Mouse (Mus musculus) Patski (cell line): ENCODE measurements around the gene Ly6g6e. TPM values are rescaled to one million over a fixed set of nuclear protein-coding genes. Genes with fewer than 3 reads are reported as not detected.

Experiments used
- ATAC-seq: fragments of 100-300 bp; one replicate; pipeline ENCODE4 v1.8.0; 2021
- CTCF ChIA-PET: fragments of 350-600 bp; sonication (Branson Sonifier 250); formaldehyde crosslinking; loops from one replicate; lab custom pipeline; 2022; ENCODE audit warnings: inconsistent platforms; lab: Charles Lee
- POLR2A ChIA-PET: fragments of 350-600 bp; sonication (Branson Sonifier 250); formaldehyde crosslinking; loops from one replicate; lab custom pipeline; 2022; ENCODE audit warnings: antibody characterized with exemption, inconsistent platforms; lab: Charles Lee
- DNase-seq: peaks from one replicate; pipeline ENCODE4 v3.0.0-alpha.2; 2011; ENCODE audit warnings: low read depth, low spot score
- H3K27me3 ChIP-seq: fragments of 371-371 bp; one replicate; pipeline ENCODE4 v1.5.1; 2021
- CTCF ChIP-seq: fragments of 100-300 bp; IDR thresholded peaks from one replicate; pipeline ENCODE4 v1.5.1; 2021
- in situ Hi-C: fragments of 300-500 bp; cut with MboI; formaldehyde crosslinking; loops from 3 replicates; pipeline ENCODE4 v1.11.1; 2018; ENCODE audit warnings: low pct_unique_long_range_greater_than_20kb, mixed read lengths
- polyA plus RNA-seq: library from polyadenylated mRNA; unstranded; gene quantifications from one replicate; pipeline ENCODE4 v1.2.3, GENCODE M21; 2021

Ly6g6e gene
- polyA plus RNA-seq, 1 experiment from 2014 or later = not detected

GRCm38 (mm10) chr17:35068213-35068914, 8.3 kb upstream of the Ly6g6e start:
- no peak for ATAC-seq
- CTCF ChIA-PET = no interaction called here
- POLR2A ChIA-PET = no interaction called here

DNA sequence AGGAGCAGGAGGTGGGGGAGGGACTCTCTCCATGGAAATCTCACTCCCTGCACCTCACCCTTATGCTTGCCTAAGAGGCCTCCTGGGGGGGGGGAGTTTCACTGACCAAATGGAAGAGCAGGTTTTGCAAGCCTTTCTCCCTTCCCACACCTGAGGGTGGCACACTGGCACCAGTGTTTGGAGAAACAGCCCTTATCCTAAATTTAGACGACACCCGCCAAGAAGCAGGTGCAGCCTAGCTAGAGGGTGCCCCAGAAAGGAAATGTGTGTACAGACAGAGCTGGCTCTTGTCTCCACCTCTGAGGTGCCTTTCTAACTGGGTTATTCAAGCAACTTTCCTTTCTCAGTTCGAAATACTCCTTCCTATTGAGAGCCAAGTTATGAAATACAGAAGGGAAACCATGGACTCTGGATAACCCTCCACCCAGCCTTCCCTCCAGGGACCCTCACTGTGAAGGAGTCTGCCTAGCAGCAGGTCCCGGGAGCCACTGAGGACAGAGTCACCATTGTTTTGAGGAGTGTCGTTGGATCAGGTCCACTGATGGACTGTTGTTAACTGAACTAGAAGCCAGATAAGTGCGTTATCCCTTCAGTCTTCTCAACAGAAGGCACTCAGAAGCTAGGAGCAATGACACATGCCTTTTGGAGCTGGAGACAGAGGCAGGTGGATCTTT, 6.0 kb upstream of the Ly6g6e start:
- in situ Hi-C loops = no loop called here
- TF ChIP-seq CTCF = no peak
- CTCF ChIA-PET = no interaction called here
- ATAC-seq (no peak), DNase-seq (no peak)
- no peaks in the 10 kb centered on the region for H3K27me3 ChIP-seq
- POLR2A ChIA-PET = interaction anchor here (0.7 to 1.7 kb wide), 2 partner anchors 19 to 103 kb away, joined by 4 read pairs; no protein-coding TSS in a partner anchor

More at GRCm38 (mm10) chr17:35068213-35068914, 8.3 kb upstream of the Ly6g6e start:
- DNase-seq = no peak
- TF ChIP-seq CTCF = no peak
- in situ Hi-C loops = no loop called here
- H3K27me3 ChIP-seq = no peaks in the 10 kb centered on the region

DNA sequence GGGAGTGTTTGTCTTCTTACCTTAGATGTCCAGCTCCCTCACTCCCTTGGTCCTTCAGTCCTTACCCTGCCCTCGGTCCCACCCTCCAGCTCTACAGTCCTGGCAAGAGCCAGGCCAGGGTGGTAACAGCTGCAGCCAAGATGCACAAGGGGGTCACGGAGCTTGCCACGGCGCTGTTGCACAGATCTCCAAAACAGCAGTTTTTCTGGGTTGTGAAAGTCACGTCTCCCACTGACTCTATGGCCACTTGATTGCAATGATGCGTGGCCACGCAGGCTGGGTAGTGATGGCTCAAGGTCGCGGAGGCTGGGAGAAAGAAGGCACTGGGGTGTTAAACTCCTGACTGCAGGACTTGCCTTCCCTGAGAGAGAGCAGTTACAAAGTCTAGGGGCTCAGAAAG, 5.2 kb upstream of the Ly6g6e start:
- DNase-seq (no peak), ATAC-seq (no peak)
- ChIA-PET CTCF (no interaction called here), POLR2A (interaction anchor here (1.7 kb wide), 1 partner anchor 19 kb away, joined by 4 read pairs; no protein-coding TSS in a partner anchor)
- in situ Hi-C loops = no loop called here
- no peak for TF ChIP-seq CTCF
- H3K27me3 ChIP-seq = no peaks in the 10 kb centered on the region

DNA sequence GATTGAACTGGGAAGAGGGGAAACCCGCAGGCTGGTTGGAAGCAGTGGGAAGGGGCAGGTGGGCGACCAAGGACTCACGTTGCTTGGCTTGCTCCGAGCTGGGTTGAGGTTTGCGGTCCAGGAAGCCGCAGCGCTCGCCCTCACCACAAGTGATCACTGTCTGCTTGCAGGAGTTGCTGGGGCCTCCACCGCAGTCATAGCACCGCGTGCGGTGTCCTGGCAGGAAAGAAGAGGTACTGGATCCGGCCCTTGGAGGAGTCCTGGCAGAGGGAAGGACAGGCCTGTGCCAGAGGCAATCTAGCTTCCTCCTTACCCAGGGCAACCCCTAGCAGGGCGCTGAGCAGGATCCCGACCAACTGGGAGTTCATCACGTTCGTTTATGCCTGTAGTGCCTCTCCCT, 2.6 kb upstream of the Ly6g6e start:
- POLR2A ChIA-PET = no interaction called here
- no peak for ATAC-seq
- CTCF ChIA-PET = no interaction called here
- no peak for TF ChIP-seq CTCF
- DNase-seq = no peak
- no peaks in the 10 kb centered on the region for H3K27me3 ChIP-seq
- in situ Hi-C loops = no loop called here

DNA sequence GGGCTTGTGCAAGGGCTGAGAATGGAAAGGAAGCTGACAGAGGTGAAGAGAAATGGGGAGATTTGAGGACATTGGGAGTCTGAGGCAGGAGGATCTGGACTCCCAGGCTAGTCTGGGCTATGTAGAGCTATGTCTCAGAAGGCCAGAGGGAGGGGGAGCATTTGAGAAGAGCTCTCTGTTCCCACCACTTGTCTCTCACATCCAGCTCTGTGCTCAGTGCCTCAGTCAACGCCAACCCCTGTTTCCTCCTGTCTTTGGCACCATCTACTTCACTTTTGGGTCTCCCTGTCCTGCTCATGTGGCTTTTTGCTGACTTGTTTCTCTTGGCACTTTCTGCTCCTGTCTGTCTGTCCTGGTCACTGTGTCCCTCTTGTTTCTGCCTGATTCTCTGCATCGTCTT, 583 bp downstream of the Ly6g6e start:
- in situ Hi-C loops = no loop called here
- ATAC-seq (no peak), DNase-seq (no peak)
- ChIA-PET POLR2A (no interaction called here), CTCF (interaction anchor here (1.7 to 1.8 kb wide), 2 partner anchors 13 to 56 kb away, joined by 4 read pairs; no protein-coding TSS in a partner anchor)
- no peak for TF ChIP-seq CTCF
- no peaks in the 10 kb centered on the region for H3K27me3 ChIP-seq

GRCm38 (mm10) chr17:35077786-35078233, 1.1 kb downstream of the Ly6g6e start, which contains the start of gene Ly6g6d:
Ly6g6d (minus strand) TSS chr17:35078065.
- ATAC-seq (peak; percentile 37), DNase-seq (no peak)
- ChIA-PET POLR2A (no interaction called here), CTCF (interaction anchor here (1.8 kb wide), 1 partner anchor 57 kb away, joined by 4 read pairs; no protein-coding TSS in a partner anchor)
- peaks cover 3% of the 10 kb centered on the region for H3K27me3 ChIP-seq
- TF ChIP-seq CTCF = no peak
- in situ Hi-C loops = no loop called here

GRCm38 (mm10) chr17:35079778-35080177, 3.1 kb downstream of the Ly6g6e start:
- DNase-seq = no peak
- H3K27me3 ChIP-seq = peaks cover 7% of the 10 kb centered on the region
- CTCF ChIA-PET = interaction anchor here (1.3 kb wide), 1 partner anchor 58 kb away, joined by 4 read pairs; no protein-coding TSS in a partner anchor
- in situ Hi-C loops = no loop called here
- POLR2A ChIA-PET = no interaction called here
- no peak for TF ChIP-seq CTCF
- ATAC-seq = no peak

- peaks cover 7% of the 10 kb centered on the region for H3K27me3 ChIP-seq
- DNase-seq (no peak), ATAC-seq (no peak)
- no peak for TF ChIP-seq CTCF
- CTCF ChIA-PET = interaction anchor here (1.3 kb wide), 1 partner anchor 58 kb away, joined by 4 read pairs; no protein-coding TSS in a partner anchor
- in situ Hi-C loops = no loop called here
- POLR2A ChIA-PET = no interaction called here
These were observed 3.5 kb downstream of the Ly6g6e start for GRCm38 (mm10) chr17:35080248-35080647.

DNA sequence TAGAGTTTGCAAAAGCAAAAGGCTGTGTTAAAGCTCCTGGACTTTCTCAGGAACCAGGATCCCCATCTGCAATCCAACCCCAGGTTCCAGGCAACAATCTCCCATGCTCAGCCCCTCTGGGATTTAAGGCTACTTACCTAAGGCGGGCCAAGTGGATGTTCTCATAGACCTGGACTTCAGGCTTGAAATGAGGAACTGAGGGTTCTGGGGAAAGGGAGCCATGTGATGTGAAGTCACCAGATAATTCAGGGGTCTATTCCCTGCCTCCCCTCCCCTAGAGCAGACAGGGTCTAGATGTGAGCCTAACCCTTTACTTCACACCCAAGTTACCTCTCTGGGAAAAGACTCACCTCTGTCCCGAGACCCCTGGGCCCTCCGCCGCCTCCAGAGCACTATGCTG, 4.0 kb downstream of the Ly6g6e start:
- ATAC-seq = no peak
- DNase-seq = no peak
- ChIA-PET CTCF (no interaction called here), POLR2A (no interaction called here)
- peaks cover 7% of the 10 kb centered on the region for H3K27me3 ChIP-seq
- TF ChIP-seq CTCF = no peak
- in situ Hi-C loops = no loop called here

DNA sequence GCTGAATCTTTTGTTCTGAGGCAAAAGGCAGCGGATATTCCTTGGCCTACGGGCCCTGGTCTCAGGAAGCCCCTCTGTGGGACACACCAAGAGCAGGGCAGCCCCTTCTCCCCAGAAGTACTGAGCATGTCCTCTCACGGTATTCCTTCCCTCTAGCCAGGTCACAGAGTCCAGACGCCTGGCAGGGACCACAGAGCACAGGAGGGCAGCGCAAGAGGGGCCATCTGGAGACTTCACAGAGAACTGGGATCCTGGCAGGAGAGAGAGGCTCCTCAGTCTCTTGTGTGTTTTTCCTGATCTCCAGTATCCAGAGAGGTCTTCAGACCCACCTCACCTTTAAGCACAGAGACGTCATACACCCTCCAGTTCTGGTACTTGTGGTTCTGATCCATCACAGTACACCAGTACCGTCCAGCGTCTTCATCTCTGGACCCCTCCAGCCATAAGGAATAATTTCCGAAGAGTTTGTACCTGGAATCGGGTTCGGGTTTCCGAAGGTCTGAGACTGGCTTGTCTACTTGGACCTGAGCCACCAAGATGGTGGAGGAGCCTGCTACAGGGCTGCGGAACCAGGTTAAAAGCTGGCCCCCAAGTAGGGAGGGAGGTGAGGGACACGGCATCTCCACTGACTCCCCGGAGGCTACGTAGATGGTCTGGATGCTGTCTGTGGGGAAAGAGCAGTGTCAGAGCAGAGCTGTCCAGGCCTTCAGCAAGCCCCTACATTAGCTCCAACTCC, 6.3 kb downstream of the Ly6g6e start:
- POLR2A ChIA-PET = interaction anchor here (0.6 kb wide), 1 partner anchor 140 kb away, joined by 4 read pairs; no protein-coding TSS in a partner anchor
- in situ Hi-C loops = no loop called here
- DNase-seq (no peak), ATAC-seq (no peak)
- CTCF ChIA-PET = interaction anchor here (1.5 kb wide), 1 partner anchor 62 kb away, joined by 3 read pairs; no protein-coding TSS in a partner anchor
- peaks cover 13% of the 10 kb centered on the region for H3K27me3 ChIP-seq
- no peak for TF ChIP-seq CTCF
